Mouse (Mus musculus) liver, adult 2 months (tissue): ENCODE measurements at regions not wholly inside any gene's neighbourhood (a gene's known extent, or its start where the extent isn't known, plus 50 kb on each side); places are given as distances from the start of the nearest gene placed in this dataset.

Experiments used
- CTCF ChIP-seq: fragments of 200-500 bp; IDR thresholded peaks from 2 replicates; pipeline ENCODE4 v1.5.1; 2011; ENCODE audit warnings: low read depth, low read length, control low read depth
- POLR2A ChIP-seq: fragments of 200-500 bp; IDR thresholded peaks from 2 replicates; pipeline ENCODE4 v1.6.1; 2011; ENCODE audit warnings: low read length, control low read depth; ENCODE audit not compliant: insufficient read depth; ENCODE audit errors: extremely low read depth

- TF ChIP-seq CTCF (no peak), POLR2A (no peak)
Observed at GRCm38 (mm10) chr1:77073071-77073470, 441.8 kb downstream of the Epha4 start.
